Mouse (Mus musculus): ENCODE results near the gene Cpn2.

DNA sequence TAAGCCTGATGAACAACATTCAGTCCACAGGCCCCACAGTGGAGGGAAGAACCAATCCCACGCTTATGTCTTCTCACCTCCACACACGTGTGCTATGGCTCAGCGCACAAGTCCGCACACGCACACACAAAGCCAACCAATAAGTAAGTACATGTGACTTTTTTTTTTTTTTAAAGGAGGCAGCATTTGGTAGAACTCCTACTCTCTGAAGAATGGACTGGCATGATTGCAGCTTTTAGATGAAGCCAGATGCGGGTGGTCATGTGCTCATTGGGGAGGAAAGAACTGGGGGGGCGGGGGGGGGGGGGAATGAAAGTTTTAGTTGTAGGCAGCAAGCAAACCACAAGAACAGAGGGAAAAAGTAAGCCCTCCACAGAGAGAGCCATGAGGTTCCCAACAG, 59.3 kb downstream of the Cpn2 start:
- TF ChIP-seq CTCF (IDR thresholded peaks at IDR 0.05; ENCODE audit: low read depth) (no peak), EP300 (IDR thresholded peaks at IDR 0.05; ENCODE audit: low read depth) (no peak)

Measured in liver, postnatal 0 days (tissue).